Mouse (Mus musculus): ENCODE data around the gene Ehbp1l1.
"Not testable (repeated sequence)": the region's sequence is repeated elsewhere in the genome, so short reads cannot be mapped to it uniquely, and the experiment has no call there.

Ehbp1l1 gene

GRCm38 (mm10) chr19:5704801-5705571 lies 21.1 kb downstream of the Ehbp1l1 start:
- no peak for DNase-seq

- no peak for DNase-seq
Observed at GRCm38 (mm10) chr19:5704163-5704800, 21.8 kb downstream of the Ehbp1l1 start, which contains the start of gene Kcnk7. TSS of gene Kcnk7 (plus strand) at chr19:5704367.

- DNase-seq: peak; percentile 79
Observed at GRCm38 (mm10) chr19:5695849-5696462, 30.2 kb downstream of the Ehbp1l1 start.

- DNase-seq: no peak
Observed at GRCm38 (mm10) chr19:5693801-5694200, 32.3 kb downstream of the Ehbp1l1 start.

GRCm38 (mm10) chr19:5692913-5693396 lies 33.2 kb downstream of the Ehbp1l1 start:
- no peak for DNase-seq

- DNase-seq: no peak
Observed at GRCm38 (mm10) chr19:5692086-5692912, 33.8 kb downstream of the Ehbp1l1 start.

GRCm38 (mm10) chr19:5691601-5692000 lies 34.5 kb downstream of the Ehbp1l1 start:
- DNase-seq: no peak

GRCm38 (mm10) chr19:5690343-5690735 lies 35.8 kb downstream of the Ehbp1l1 start:
- DNase-seq: no peak

- peak; percentile 87 for DNase-seq
Observed at GRCm38 (mm10) chr19:5689565-5690342, 36.4 kb downstream of the Ehbp1l1 start.

- DNase-seq: no peak
Observed at GRCm38 (mm10) chr19:5689088-5689428, 37.1 kb downstream of the Ehbp1l1 start.

- DNase-seq: peak; percentile 97
Observed at GRCm38 (mm10) chr19:5688200-5689087, 37.7 kb downstream of the Ehbp1l1 start, which contains the start of the genes Map3k11 and Pcnx3. TSS of gene Map3k11 (plus strand) at chr19:5688742. TSS of gene Pcnx3 (minus strand) at chr19:5688908.

- no peak for DNase-seq
Observed at GRCm38 (mm10) chr19:5687738-5688137, 38.4 kb downstream of the Ehbp1l1 start.

GRCm38 (mm10) chr19:5686954-5687353 lies 39.2 kb downstream of the Ehbp1l1 start:
- not testable (repeated sequence) for DNase-seq

GRCm38 (mm10) chr19:5686437-5686836 lies 39.7 kb downstream of the Ehbp1l1 start:
- DNase-seq: no peak

- no peak for DNase-seq
Observed at GRCm38 (mm10) chr19:5685861-5686260, 40.3 kb downstream of the Ehbp1l1 start.

GRCm38 (mm10) chr19:5685431-5685830 lies 40.7 kb downstream of the Ehbp1l1 start:
- DNase-seq: no peak

- DNase-seq: no peak
Observed at GRCm38 (mm10) chr19:5684985-5685384, 41.1 kb downstream of the Ehbp1l1 start.

- DNase-seq: no peak
Observed at GRCm38 (mm10) chr19:5684236-5684635, 41.9 kb downstream of the Ehbp1l1 start.

- DNase-seq: no peak
Observed at GRCm38 (mm10) chr19:5680432-5680831, 45.7 kb downstream of the Ehbp1l1 start.

- no peak for DNase-seq
Observed at GRCm38 (mm10) chr19:5668372-5668771, 57.7 kb downstream of the Ehbp1l1 start.

- no peak for DNase-seq
Observed at GRCm38 (mm10) chr19:5666386-5666785, 59.7 kb downstream of the Ehbp1l1 start.
